16 mouse cellular contexts compared by ENCODE assay signal in genomic region chr7:39732790-39733189, GRCm38 (mm10).
"Had no signal": no experiment of that assay in that cellular context is flagged by ENCODE, and none has a peak within 500 bp of the region (broad histone marks: within the 10 kb centered on the region; RNA-seq: fewer than 3 reads in every experiment).

No protein-coding gene starts in this region.

- H3K4me1 ChIP-seq: neural tube, embryonic 15.5 days; stomach, embryonic 15.5 days had no signal

- H3K9ac ChIP-seq: neural tube, embryonic 13.5 days; neural tube, embryonic 15.5 days; stomach, embryonic 15.5 days had no signal

- H3K27me3 ChIP-seq: neural tube, embryonic 13.5 days; neural tube, embryonic 15.5 days; stomach, embryonic 15.5 days had no signal

- H3K9me3 ChIP-seq: neural tube, embryonic 13.5 days; neural tube, embryonic 15.5 days; stomach, embryonic 15.5 days had no signal

- H3K36me3 ChIP-seq: neural tube, embryonic 13.5 days; neural tube, embryonic 15.5 days; stomach, embryonic 15.5 days had no signal

- DNase-seq: retina, postnatal 1 day; right cerebral cortex, adult 18-20 months; right cerebral cortex, postnatal 14 days; right cerebral cortex, postnatal 25 days; right cerebral cortex, postnatal 4 days; spleen, adult 18-20 months; thymus, adult 18-20 months; thymus, adult 2 months; thymus, postnatal 14 days; thymus, postnatal 25 days; thymus, postnatal 36 days; thymus, postnatal 4 days had no signal

- H3K4me2 ChIP-seq: neural tube, embryonic 13.5 days; neural tube, embryonic 15.5 days; stomach, embryonic 15.5 days had no signal

- H3K27ac ChIP-seq: neural tube, embryonic 13.5 days; neural tube, embryonic 15.5 days; stomach, embryonic 15.5 days; stomach, postnatal 0 days had no signal

- H3K4me3 ChIP-seq: neural tube, embryonic 13.5 days; neural tube, embryonic 15.5 days; stomach, embryonic 15.5 days had no signal
